Mouse (Mus musculus) left cerebral cortex, postnatal 36 days (tissue): ENCODE measurements around the gene Prm1. TPM values are rescaled to one million over a fixed set of nuclear protein-coding genes. Genes with fewer than 3 reads are reported as not detected.
A peak's percentile ranks its signal among the peaks of the same experiment; 100 is the strongest.
"Not testable (repeated sequence)": the region's sequence is repeated elsewhere in the genome, so short reads cannot be mapped to it uniquely, and the experiment has no call there.

Experiments used
- DNase-seq, 2 experiments: peaks; one replicate each; pipeline ENCODE4 v3.0.0; 2021 to 2022; ENCODE audit warnings: low spot score in 2 of 2, mixed read lengths in 1 of 2
- intact Hi-C: fragments of 180-260 bp; cut with DNase I; formaldehyde crosslinking; loops from one replicate; pipeline ENCODE4 v1.15.1; 2025
- total RNA-seq, 2 experiments: library from RNA; stranded (reverse); gene quantifications; 2 replicates each; pipeline ENCODE4 v1.2.3; 2021

Gene Prm1
- total RNA-seq, 2 experiments from 2014 or later = not detected

DNA sequence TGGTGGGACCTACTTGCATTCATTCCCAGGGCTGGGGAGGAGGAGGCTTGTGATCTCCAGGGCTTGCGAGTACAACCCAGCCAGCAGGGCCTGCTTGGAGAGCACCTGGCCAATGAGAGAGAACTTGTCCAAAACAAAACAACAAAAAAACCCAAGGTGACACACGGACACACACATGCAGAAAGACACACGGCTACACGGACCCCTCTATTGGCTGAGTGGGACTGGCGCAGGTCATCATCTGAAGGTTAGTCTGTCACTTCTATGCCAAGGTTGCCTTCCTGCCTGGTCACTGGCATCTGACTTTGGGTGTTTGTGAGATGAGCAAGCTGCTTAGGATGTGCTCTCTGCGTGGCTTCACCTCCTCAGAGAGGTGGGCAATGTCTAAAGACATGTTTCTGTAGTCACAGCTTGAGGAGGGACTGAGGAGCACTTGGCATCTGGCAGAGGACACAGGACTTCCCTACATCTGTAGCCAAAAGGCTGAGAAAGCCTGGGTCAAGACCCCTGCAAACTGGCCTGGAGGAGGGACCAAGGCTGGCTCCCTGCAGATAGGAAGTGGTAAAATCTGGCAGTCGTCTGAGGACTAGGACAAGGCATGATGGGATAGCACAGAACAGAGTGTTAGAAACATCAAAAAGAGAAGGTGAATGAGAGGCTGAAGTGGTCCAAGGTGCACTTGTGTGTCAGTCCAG lies 22.3 kb upstream of the Prm1 start:
- no peak for DNase-seq
- intact Hi-C loops = no loop called here

- no peak for DNase-seq
- intact Hi-C loops = no loop called here
These were observed 21.6 kb upstream of the Prm1 start for GRCm38 (mm10) chr16:10827269-10827668.

DNA sequence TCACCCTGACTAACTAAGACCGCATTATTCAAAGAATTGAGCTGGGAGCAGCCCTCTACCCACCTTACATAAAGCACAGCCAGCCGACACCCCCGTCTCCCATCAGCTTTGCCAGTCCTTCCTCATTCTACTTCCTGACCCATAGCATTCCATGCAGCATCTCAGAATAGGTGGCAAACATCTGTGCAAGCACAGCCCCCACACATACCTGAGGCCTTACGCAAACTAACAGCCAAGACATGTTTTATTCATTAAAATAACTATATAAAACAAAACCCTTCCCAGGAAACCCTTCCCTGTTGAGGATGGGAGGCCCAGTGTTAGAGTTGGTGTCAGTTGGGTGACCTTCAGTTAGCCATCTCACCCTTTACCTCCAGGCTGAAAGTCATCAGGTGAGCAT lies 20.2 kb upstream of the Prm1 start:
- DNase-seq = no peak
- intact Hi-C loops = no loop called here

- intact Hi-C loops = no loop called here
- no peak for DNase-seq
These were observed 18.9 kb upstream of the Prm1 start for GRCm38 (mm10) chr16:10824536-10824935.

DNA sequence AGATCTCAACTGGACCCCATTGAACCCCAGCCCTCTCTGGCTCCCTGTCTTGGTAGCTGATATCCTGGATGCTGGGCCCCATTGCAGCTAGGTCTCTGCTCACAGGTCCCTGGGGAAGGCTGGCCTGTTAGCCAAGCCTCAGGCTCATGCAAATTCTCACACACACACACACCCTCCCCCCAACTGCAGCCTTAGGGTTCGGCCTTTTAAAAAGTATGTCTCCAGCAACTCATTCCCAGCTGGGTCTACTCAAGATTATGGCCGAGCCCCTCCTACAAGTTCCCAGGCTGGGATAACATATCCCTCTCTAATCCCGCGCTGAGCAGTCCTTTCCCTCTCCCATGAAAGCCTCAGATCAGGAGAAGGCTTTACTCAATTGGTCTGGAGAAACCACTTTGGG lies 15.7 kb upstream of the Prm1 start:
- intact Hi-C loops = no loop called here

GRCm38 (mm10) chr16:10819966-10820365 lies 14.3 kb upstream of the Prm1 start:
- intact Hi-C loops = no loop called here

More for the DNA sequence above, 15.7 kb upstream of the Prm1 start:
- no peak for DNase-seq

GRCm38 (mm10) chr16:10818579-10819135 lies 13.0 kb upstream of the Prm1 start:
- intact Hi-C loops = no loop called here
- DNase-seq = no peak

More at GRCm38 (mm10) chr16:10819966-10820365, 14.3 kb upstream of the Prm1 start:
- DNase-seq = no peak

DNA sequence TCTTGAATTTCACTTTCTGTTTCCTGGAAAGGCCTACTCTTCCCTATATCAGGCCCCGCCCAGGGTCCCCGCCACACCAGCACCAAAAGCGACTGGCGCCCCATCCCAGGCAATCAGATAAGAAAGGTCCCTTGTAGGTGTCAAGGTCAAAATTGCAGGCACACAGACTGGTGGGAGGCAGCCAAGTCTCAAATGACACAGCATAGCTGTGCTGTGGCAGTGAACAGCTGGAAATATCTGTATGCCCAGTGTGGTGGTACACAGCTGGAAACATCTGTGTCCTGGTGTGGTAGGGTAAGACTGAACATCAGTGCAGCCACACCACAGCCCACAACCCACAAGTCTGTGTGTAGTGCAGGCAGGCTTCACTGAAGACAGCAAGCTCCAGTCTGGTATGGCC lies 9.2 kb upstream of the Prm1 start:
- intact Hi-C loops = no loop called here
- no peak for DNase-seq

GRCm38 (mm10) chr16:10813726-10814125 lies 8.1 kb upstream of the Prm1 start:
- DNase-seq = no peak
- intact Hi-C loops = no loop called here

- DNase-seq = no peak
- intact Hi-C loops = no loop called here
These were observed 7.3 kb upstream of the Prm1 start, which contains the start of gene Gm11172 for GRCm38 (mm10) chr16:10812865-10813371. Gene Gm11172, plus strand, starts transcription at chr16:10812915.

GRCm38 (mm10) chr16:10810376-10810775 lies 4.7 kb upstream of the Prm1 start:
- no peak for DNase-seq
- intact Hi-C loops = no loop called here

DNA sequence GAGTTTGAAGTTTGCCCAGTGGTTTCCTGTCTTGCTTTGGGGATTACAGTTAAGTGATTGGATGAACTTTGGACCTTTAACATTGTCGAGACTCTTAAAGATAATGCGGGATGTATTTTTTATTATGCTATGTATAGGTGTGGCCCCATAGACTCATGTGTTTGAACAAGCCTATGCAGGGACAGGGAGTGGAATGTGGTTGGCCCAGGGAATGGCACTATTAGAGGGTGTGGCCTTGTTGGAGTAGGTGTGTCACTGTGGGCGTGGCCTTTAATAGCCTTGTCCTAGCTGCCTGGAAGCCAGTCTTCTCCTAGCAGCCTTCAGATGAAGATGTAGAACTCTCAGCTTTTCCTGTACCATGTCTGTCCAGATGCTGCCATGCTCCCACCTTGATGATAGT lies 3.2 kb downstream of the Prm1 start:
- DNase-seq, intact Hi-C loops: not testable (repeated sequence)

- intact Hi-C loops = no loop called here
These were observed 9.6 kb downstream of the Prm1 start, which contains the start of gene Prm2 for GRCm38 (mm10) chr16:10796034-10796433. Gene Prm2, minus strand, starts transcription at chr16:10796134.

GRCm38 (mm10) chr16:10790702-10791101 lies 14.9 kb downstream of the Prm1 start, which contains the start of gene Prm3:
Gene Prm3, minus strand, starts transcription at chr16:10790914.
- intact Hi-C loops = no loop called here
- DNase-seq = no peak

More at GRCm38 (mm10) chr16:10796034-10796433, 9.6 kb downstream of the Prm1 start, which contains the start of gene Prm2:
- no peak for DNase-seq

DNA sequence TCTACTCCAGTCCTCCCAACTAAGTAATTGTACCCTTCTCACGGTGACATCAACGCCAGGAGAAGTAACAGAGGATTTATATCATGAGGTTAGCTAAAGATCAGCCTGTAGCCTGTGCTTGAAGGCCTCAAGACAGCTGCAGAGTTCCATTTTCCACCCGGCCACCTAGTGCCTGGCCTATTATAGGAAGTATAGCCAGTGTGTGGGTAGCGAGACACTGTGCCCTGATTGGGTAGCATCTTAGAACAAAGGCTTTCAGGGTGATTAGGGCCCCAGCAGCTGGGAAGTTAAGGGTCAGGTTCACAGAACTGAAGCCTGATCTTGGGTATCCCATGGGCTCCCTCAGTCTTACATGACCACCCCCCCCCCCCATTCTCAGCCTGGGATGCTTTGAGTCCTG lies 16.8 kb downstream of the Prm1 start:
- no peak for DNase-seq
- intact Hi-C loops = loop anchor here (5.0 to 10.0 kb wide), 2 partner anchors 124 to 162 kb away; no protein-coding TSS in a partner anchor

GRCm38 (mm10) chr16:10788271-10788670 lies 17.4 kb downstream of the Prm1 start, which contains the start of gene Tnp2:
Gene Tnp2, minus strand, starts transcription at chr16:10788660.
- intact Hi-C loops = loop anchor here (5.0 to 10.0 kb wide), 2 partner anchors 123 to 161 kb away; no protein-coding TSS in a partner anchor
- DNase-seq = no peak

GRCm38 (mm10) chr16:10787548-10788058 lies 18.0 kb downstream of the Prm1 start:
- intact Hi-C loops = loop anchor here (5.0 to 10.0 kb wide), 2 partner anchors 123 to 160 kb away; no protein-coding TSS in a partner anchor
- DNase-seq = no peak

DNA sequence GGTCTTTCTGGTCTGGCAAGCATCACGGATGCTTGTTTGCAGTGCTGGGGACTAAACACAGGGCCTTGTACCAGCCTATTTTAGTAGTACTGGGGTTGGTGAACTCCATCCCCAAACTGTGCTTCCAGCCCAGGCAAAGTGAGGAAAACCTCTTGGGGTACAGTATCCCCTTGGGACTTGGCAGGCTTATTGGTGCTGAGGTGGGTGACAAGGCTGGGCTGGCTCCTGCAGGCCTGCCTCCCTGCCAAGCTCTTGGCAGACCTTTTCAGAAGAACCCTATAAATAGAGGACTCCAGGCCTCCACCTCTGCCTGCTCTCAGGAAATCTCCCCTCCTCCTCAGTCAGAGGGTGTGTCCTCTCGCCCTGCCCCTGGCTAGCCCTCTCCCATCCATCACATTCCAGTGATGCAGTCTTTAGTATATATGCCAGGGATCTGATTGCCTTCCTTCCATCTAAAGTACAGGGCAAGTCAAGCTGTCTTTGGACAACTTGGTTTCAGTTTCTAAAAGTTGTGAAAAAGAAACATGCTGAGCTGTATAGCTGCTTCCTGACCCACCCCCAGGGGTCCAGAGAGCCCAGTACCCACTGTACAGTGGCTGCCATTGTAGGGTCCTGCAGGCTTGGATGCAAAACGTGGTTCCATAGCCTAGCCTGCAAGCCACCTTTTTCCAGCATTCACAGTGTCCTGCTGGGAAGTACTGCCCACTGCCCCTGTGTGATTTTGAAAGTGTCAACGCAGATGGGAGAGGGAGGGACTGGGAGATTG lies 18.7 kb downstream of the Prm1 start:
- no peak for DNase-seq
- intact Hi-C loops = loop anchor here (5.0 to 10.0 kb wide), 2 partner anchors 122 to 160 kb away; no protein-coding TSS in a partner anchor

GRCm38 (mm10) chr16:10786288-10786687 lies 19.4 kb downstream of the Prm1 start:
- peak; percentile 72 to 73 for DNase-seq

More at GRCm38 (mm10) chr16:10786288-10786687, 19.4 kb downstream of the Prm1 start:
- intact Hi-C loops = loop anchor here (5.0 to 10.0 kb wide), 2 partner anchors 121 to 159 kb away; no protein-coding TSS in a partner anchor
